Mouse (Mus musculus) layer of hippocampus, adult 8-10 months (tissue): ENCODE results near the gene Sar1b. TPM values are rescaled to one million over a fixed set of nuclear protein-coding genes. Genes with fewer than 3 reads are reported as not detected.
"Not testable (repeated sequence)": the region's sequence is repeated elsewhere in the genome, so short reads cannot be mapped to it uniquely, and the experiment has no call there.

Experiments
- DNase-seq, 2 experiments: peaks; one replicate each; pipeline ENCODE4 v3.0.0; 2022; ENCODE audit warnings: low spot score in 2 of 2
- total RNA-seq, 4 experiments: library from RNA; stranded (reverse); gene quantifications; 2 replicates each; pipeline ENCODE4 v1.2.4; 2022

Gene Sar1b
- 10 to 100 TPM; 67.5 to 74.9 (median 70.7) TPM for total RNA-seq

DNA sequence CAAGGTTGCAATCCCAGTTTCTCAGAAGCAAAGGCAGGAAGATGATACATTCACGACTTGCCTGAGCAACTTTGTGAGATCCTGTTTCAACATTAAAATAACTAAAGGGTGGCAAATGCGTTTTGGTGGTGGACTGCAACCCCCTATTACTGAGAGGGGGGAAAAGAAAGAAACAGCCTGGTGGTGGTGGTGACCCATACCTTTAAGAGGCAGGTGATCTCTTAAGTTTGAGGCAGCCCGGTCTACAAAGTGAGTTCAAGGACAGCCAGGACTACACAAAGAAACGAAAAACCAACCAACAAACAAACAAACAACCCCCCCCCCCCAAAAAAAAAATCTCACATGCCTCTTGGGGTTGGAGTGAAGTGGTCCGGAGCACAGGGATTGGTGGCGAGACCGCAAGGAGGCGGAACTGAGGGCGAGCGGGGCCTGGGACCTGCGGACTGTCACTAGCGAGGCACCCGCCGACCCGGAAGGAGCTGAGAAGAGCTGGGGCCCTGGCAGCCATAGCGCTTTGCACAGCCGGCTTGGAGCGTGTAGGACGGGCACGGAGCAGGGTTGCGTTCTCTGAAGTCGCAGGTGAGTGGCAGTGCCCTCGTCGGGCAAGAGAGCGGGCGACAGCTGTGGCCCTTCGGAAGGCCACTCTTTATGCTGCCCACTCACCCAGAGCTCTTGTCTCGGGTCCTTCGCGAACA lies at the start of gene Sar1b, which contains the start of gene Sec24a:
TSS of gene Sar1b (plus strand) at position 475 of the 695 bp plus-strand sequence.
TSS of gene Sec24a (minus strand) at position 422 of the 695 bp plus-strand sequence.
- peak; percentile 42 to 76 for DNase-seq

DNA sequence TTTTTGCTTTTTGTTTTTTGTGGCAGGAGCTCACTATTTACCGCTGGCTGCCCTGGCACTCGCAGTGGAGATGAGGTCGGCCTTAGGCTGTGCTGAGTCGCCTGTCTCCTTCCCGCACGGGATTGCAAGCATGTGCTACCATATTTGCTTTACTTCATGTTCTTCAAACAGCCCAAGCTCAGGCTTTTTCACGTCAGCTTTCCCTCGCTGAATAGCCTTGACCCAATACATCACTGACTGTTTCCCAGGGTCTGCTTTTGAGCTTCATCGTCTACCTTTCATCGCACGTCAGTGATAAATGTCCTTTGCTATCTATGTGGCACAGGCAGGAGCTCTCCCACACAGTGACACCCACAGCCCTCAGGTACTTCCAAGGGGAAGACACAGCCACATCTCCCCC lies 42.4 kb upstream of the Sar1b start:
- DNase-seq, result no peak

- no peak for DNase-seq
Measured at GRCm38 (mm10) chr11:51732883-51733282, 30.6 kb upstream of the Sar1b start.

- DNase-seq, result not testable (repeated sequence)
Measured at GRCm38 (mm10) chr11:51734218-51734617, 29.3 kb upstream of the Sar1b start.

GRCm38 (mm10) chr11:51738651-51739403 lies 24.7 kb upstream of the Sar1b start:
- no peak for DNase-seq

GRCm38 (mm10) chr11:51740701-51741100 lies 22.8 kb upstream of the Sar1b start:
- no peak for DNase-seq

- no peak for DNase-seq
Measured at GRCm38 (mm10) chr11:51746096-51746495, 17.4 kb upstream of the Sar1b start.

- not testable (repeated sequence) for DNase-seq
Measured at GRCm38 (mm10) chr11:51751623-51752225, 11.8 kb upstream of the Sar1b start.

DNA sequence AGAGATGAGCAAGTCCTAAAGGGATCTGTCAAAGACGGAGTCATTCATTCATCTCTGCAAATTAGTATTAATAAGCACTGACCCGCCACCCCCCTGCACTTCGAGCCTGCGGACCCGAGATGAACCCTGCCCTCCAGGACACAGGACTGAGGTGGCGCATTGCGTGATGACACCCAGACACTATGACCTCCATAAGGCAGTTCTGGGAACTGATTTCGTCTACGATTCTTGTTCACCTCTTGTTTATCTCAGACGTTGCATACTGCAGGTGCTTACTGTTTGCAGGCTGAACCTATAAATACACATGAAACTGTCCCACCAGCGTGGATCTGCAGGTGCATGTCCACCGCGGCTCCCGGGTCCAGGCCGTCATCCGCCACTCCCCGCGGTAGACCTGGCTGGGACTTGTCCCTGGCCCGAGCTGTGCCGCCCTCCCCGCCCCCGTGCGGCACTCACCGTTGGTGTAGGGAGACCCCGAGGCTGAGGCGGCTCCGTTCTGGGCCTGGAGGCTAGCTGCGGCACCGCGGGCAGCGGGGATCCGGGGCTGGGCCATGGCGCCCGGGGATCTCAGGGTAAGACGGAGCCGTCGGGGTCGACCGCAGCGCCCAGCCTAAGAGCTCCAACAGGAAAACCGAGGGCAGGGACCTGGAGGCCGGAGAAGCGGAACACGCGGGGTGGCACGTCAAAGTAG lies 7.7 kb upstream of the Sar1b start:
- no peak for DNase-seq

DNA sequence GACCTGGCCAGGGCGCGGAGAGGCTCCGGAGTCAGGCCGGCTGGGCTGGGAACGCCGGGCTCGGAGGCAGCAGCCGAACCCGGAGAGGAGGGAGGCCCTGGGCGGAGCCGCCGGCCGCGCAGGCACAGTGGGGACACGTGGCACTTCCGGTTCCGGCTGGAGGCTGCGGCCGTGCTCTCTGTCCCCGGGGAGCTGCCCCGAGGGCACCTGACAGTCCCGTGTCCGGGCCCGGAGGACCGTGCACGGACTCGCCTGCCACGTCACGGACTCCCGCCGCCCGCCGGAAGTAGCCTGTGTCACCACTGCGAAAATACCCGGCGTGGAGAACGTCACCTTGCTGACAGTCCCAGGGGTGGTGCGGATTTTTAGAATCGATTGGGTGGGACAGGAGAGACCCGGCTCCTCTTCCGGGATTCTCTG lies 7.1 kb upstream of the Sar1b start:
- DNase-seq, result peak; percentile 84 to 88

DNA sequence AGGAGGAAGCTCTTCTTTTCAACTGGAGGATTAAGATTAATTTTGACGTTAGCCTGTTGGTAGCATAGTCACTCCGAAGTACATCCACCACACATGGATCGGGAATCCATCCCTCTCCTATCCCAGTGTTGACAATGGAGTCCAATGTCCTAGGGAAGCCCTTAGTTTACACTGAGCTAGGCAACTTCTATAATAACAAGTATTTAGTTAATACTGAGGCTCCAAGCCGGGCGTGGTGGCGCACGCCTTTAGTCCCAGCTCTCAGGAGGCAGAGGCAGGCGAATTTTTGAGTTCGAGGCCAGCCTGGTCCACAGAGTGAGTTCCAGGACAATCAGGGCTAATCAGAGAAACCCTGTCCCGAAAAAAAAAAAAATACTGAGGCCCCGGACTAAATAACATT lies 6.5 kb upstream of the Sar1b start:
- no peak for DNase-seq

- DNase-seq, result no peak
Measured at GRCm38 (mm10) chr11:51757625-51758024, 5.9 kb upstream of the Sar1b start.

DNA sequence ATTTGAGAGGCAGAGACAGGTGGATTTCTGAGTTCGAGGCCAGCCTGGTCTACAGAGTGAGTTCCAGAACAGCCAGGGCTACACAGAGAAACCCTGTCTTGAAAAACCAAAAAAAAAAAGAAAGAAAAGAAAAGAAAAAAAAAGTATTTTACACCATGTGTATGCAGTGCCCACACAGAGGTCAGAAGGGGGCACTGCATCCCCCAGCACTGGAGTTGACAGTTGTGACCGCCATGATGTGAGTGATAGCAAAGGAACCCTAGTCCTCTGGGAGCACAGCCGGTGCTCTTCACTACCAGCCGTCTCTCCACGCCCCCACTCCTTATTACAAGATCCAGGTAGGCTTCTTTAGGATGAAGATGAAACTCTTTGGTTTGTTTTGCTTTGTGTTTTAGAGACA lies 5.3 kb upstream of the Sar1b start:
- not testable (repeated sequence) for DNase-seq

DNA sequence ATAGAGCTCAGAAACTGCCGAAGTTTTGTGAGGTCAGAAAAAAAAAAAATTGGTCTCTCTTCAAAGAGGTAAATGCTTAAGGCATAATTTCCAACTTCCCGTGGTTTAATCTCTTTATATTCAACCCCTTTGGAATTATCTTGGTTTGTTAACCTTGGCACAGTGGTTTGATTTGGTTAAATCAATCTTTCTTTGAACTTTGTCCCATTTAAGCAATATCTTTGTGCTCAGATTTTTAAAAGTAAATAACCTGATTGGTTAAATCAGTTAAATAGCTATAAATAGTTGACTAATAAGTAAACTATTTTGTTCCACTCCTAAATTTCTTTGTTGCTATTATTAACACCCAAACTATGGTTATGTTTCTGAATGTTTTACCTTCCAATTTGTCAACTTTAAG lies 4.2 kb upstream of the Sar1b start:
- no peak for DNase-seq

DNA sequence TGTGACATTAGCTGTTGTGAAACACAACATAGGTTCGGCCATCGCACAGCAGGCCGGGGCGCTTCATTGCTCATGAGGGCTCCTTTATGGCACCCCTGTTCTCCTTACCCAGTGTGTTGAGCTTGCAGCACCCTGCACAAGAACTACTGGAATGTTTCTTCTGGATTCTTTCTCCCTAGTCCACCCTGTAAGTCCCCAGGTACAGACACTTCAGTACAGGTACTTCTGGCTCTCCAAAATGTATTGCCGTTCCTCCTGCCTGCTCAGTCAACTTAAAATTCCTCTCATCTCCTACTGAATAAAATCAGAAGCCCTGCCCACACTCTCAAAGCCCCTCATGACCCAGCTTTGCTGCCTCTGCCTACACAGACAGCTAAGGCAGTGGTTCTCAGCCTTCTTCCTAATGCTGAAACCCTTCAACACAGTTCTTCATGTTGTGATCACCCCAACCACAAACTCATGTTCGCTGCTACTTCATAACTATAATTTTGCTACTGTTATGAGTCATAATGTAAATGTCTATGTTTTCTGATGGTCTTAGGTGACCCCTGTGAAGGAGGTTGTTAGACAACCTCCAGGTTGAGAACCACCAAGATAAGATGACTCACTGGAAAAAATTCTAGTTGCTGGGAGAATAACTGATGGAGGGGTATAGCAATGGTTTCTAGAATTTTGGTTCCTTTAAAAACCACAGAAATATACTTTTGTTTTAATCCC lies 3.4 kb upstream of the Sar1b start:
- DNase-seq, result no peak

DNA sequence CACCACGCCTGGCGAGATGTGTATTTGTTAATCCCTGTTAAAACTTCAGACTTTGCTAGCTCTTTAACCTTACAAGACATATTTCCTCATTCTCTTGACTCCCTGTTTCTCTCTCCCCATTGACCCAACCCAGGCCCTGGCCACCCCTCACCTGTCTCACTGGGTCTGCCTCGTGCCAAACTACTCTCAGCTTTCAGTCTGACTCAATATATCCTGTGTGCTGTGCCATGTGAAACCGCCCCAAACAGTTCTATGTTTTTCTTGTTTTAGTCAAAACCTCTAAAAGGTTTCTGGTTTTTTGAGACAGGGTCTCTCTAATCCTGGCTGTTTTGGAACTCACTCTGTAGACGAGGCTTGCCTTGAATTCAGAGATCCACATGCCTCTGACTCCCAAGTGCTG lies 2.2 kb upstream of the Sar1b start:
- DNase-seq, result no peak

- DNase-seq, result no peak
Measured at GRCm38 (mm10) chr11:51763955-51764354, 468 bp downstream of the Sar1b start.

DNA sequence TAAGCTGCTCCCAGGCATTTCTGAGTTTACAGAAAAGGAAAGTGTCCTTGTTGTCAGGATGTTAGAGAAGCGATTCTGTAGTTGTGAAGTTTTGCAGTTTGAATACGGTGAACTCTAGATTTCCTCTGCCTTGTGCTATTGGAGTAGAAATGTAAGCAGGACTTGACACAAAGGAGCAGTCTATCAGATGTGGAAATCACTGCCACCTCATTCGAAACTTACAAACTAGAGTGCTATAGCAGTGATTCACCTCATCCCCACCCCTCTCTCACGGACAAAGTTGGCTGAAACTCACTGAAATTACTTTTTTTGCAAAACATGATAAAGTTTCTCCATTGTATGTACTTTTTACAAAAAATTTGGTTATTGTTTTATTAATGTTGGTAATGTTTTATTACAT lies 1.3 kb downstream of the Sar1b start:
- DNase-seq, result no peak

GRCm38 (mm10) chr11:51767579-51768220 lies 4.2 kb downstream of the Sar1b start:
- DNase-seq, result no peak

- no peak for DNase-seq
Measured at GRCm38 (mm10) chr11:51768296-51768695, 4.8 kb downstream of the Sar1b start.

DNA sequence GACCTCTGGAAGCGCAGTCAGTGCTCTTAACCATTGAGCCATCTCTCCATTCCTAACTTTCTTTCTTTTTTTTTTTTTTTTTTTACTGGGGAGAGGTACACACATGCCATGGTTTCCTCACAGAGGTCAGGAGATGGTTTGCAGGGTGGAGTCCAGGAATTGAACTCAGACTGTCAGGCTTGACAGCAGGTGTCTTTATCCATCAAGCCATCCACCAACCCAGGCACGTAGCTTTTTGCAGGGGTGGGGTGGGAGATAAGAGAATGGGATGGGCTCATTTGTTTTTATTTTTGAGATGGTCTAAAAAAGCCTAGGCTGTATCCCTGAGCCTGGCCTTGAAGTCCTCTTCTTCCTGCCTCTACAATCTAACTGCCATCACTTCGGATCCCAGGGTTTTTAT lies 12.0 kb downstream of the Sar1b start:
- no peak for DNase-seq
